23 mouse cellular contexts compared by ENCODE assay signal in genomic region chr5:106366006-106366405, GRCm38 (mm10).
A peak's percentile ranks its signal among the peaks of the same experiment; 100 is the strongest.
DNase-seq lines count a peak whose midpoint lies in the region; ATAC-seq lines count a peak whose summit lies in the region.
"Had no signal": no experiment of that assay in that cellular context is flagged by ENCODE, and none has a peak within 500 bp of the region (broad histone marks: within the 10 kb centered on the region; RNA-seq: fewer than 3 reads in every experiment).

No protein-coding gene starts in this region.

- no peak for ATAC-seq in CD4-positive, CD25-positive, alpha-beta regulatory T cell, adult 4 months
- 0 out of 2 replicates have a peak, but pooled peaks have one; percentile 15 for ATAC-seq in kidney, embryonic 16.5 days (ENCODE audit: low FRiP score, low TSS enrichment)
- peak; percentile 12; the same call in 1 of the 2 replicates for ATAC-seq in neural tube, embryonic 13.5 days (ENCODE audit: low read depth)
- ATAC-seq: forebrain, embryonic 13.5 days; inflammation-experienced regulatory T-cells, adult 6 months had no signal

- no peak overlapping the region for H3K4me3 ChIP-seq in kidney, embryonic 16.5 days (ENCODE audit: low read length)
- no peak overlapping the region for H3K4me3 ChIP-seq in neural tube, embryonic 13.5 days
- H3K4me3 ChIP-seq: forebrain, embryonic 13.5 days; heart, embryonic 12.5 days; left cerebral cortex, adult 2 months; limb, embryonic 10.5 days; myocyte had no signal

- no peak overlapping the region for H3K27ac ChIP-seq in kidney, embryonic 16.5 days (ENCODE audit: low read length)
- no peak overlapping the region for H3K27ac ChIP-seq in neural tube, embryonic 13.5 days (replicated peaks)
- H3K27ac ChIP-seq: forebrain, embryonic 13.5 days; left cerebral cortex, adult 2 months; limb, embryonic 10.5 days had no signal

- no peak overlapping the region for H3K4me2 ChIP-seq in kidney, embryonic 16.5 days (replicated peaks; ENCODE audit: low read depth, low read length)
- H3K4me2 ChIP-seq in neural tube, embryonic 13.5 days, result no peak overlapping the region
- H3K4me2 ChIP-seq: forebrain, embryonic 13.5 days; heart, embryonic 12.5 days; liver, embryonic 11.5 days; lung, embryonic 14.5 days; midbrain, embryonic 11.5 days had no signal

- no peaks in the 10 kb centered on the region for H3K9me3 ChIP-seq in kidney, embryonic 16.5 days (ENCODE audit: low read length)
- peaks cover 3% of the 10 kb centered on the region; the same call in 1 of the 2 replicates for H3K9me3 ChIP-seq in neural tube, embryonic 13.5 days
- H3K9me3 ChIP-seq: heart, embryonic 12.5 days; limb, embryonic 10.5 days had no signal

- no peaks in the 10 kb centered on the region for H3K27me3 ChIP-seq in kidney, embryonic 16.5 days (ENCODE audit: insufficient read depth, low read length)
- H3K27me3 ChIP-seq in neural tube, embryonic 13.5 days, result peaks cover 3% of the 10 kb centered on the region; the same call in 1 of the 2 replicates
- H3K27me3 ChIP-seq: CH12.LX had no signal

- WGBS in kidney, embryonic 16.5 days, result 75% methylated on average over 7 of the region's 7 CpGs
- 84% methylated on average over 7 of the region's 7 CpGs for WGBS in neural tube, embryonic 13.5 days

- peak; percentile 1 for DNase-seq in CD4-positive, CD25-positive, alpha-beta regulatory T cell, adult 2 months (ENCODE audit: low read depth, low spot score)
- no peak for DNase-seq in kidney, adult 9 months
- DNase-seq in neural tube, embryonic 10.5 days (ENCODE audit: extremely low spot score, low spot score), result no peak
- peak; percentile 15 for DNase-seq in brain, adult 2 months (ENCODE audit: low read depth, low spot score)
- no peak for DNase-seq in liver
- DNase-seq: cerebellum, adult 9-10 months; kidney, adult 2 months; kidney, postnatal 4 days; lung, embryonic 14.5 days; lung, postnatal 4 days; thymus, adult 18-20 months had no signal

- H3K36me3 ChIP-seq in kidney, embryonic 16.5 days (ENCODE audit: insufficient read depth, low read length), result no peaks in the 10 kb centered on the region
- H3K36me3 ChIP-seq in neural tube, embryonic 13.5 days, result no peaks in the 10 kb centered on the region
- H3K36me3 ChIP-seq: heart, embryonic 12.5 days; limb, embryonic 10.5 days had no signal

- H3K4me1 ChIP-seq in kidney, embryonic 16.5 days (ENCODE audit: insufficient read depth, low read length), result no peaks in the 10 kb centered on the region
- H3K4me1 ChIP-seq in neural tube, embryonic 13.5 days (replicated peaks), result peaks cover 6% of the 10 kb centered on the region
- H3K4me1 ChIP-seq: forebrain, embryonic 13.5 days; heart, embryonic 12.5 days; limb, embryonic 10.5 days had no signal

- no peak overlapping the region for H3K9ac ChIP-seq in kidney, embryonic 16.5 days (replicated peaks; ENCODE audit: low read length)
- no peak overlapping the region for H3K9ac ChIP-seq in neural tube, embryonic 13.5 days
- H3K9ac ChIP-seq: forebrain, embryonic 13.5 days; heart, embryonic 12.5 days; lung, embryonic 14.5 days had no signal

Comparison
In these comparisons a context has a peak if more than half of its experiments do, and no peak if none do; other contexts are left out.
1. DNase-seq: peak in CD4-positive, CD25-positive, alpha-beta regulatory T cell, adult 2 months (single experiment) and brain, adult 2 months (single experiment); none in kidney, adult 9 months (single experiment), neural tube, embryonic 10.5 days (single experiment) and liver (single experiment).